ENCODE assay signal across 13 mouse cellular contexts in the genomic region with DNA sequence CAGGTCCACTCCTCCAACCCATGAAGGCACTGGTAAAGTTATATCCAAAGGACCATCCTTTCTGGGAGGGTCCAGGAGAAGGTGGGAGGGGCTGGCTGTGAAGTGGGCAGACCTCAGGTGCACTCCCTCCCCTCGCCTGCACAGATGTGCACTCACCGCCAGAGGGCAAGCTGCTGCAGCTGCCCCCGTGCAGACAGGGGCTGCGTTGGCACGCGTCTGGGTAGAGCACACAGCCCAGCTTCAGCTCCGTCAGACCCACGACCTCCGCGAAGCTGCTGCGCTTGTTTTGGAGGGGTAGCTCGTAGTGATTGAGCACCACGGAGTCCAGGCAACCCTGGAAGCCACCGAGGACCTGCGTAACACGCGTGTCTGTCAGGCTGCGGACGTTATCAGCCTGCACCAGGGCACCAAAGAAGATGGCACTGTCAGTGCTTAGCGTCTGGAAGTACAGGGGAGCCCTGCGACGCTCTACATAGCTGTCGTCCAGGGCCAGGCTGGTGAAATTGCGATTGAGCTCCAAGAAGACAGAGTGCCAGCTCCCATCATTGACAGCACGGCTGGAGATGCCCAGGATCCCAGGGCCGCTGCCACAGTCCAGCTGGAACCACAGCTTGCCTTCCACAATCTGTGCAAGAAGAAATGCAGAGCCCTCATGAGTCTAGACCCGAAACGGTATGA.
DNase-seq lines count a peak whose midpoint lies in the region; ATAC-seq and TF ChIP-seq lines count a peak whose summit lies in the region.
"Had no signal": no experiment of that assay in that cellular context is flagged by ENCODE, and none has a peak within 500 bp of the region (broad histone marks: within the 10 kb centered on the region; RNA-seq: fewer than 3 reads in every experiment).

No protein-coding gene starts in this region.

- no peaks in the 10 kb centered on the region for H3K27me3 ChIP-seq in forebrain, embryonic 11.5 days (ENCODE audit: control insufficient read depth, insufficient read depth, low read length)
- no peaks in the 10 kb centered on the region for H3K27me3 ChIP-seq in forebrain, embryonic 15.5 days
- H3K27me3 ChIP-seq: embryonic facial prominence, embryonic 15.5 days had no signal

- no peak for ATAC-seq in forebrain, embryonic 11.5 days (replicated peaks; ENCODE audit: low FRiP score)
- ATAC-seq in forebrain, embryonic 15.5 days (replicated peaks): no peak

- H3K4me1 ChIP-seq in forebrain, embryonic 11.5 days (replicated peaks; ENCODE audit: control insufficient read depth, insufficient read depth, low read length): no peaks in the 10 kb centered on the region
- no peaks in the 10 kb centered on the region for H3K4me1 ChIP-seq in forebrain, embryonic 15.5 days
- H3K4me1 ChIP-seq: embryonic facial prominence, embryonic 15.5 days; midbrain, embryonic 12.5 days had no signal

- H3K4me3 ChIP-seq in forebrain, embryonic 11.5 days (ENCODE audit: low read depth, low read length): no peak overlapping the region
- no peak overlapping the region for H3K4me3 ChIP-seq in forebrain, embryonic 15.5 days
- no peak overlapping the region for H3K4me3 ChIP-seq in left cerebral cortex, adult 2 months
- H3K4me3 ChIP-seq: embryonic facial prominence, embryonic 15.5 days; midbrain, embryonic 12.5 days had no signal

- no peaks in the 10 kb centered on the region for H3K9me3 ChIP-seq in forebrain, embryonic 11.5 days (ENCODE audit: control insufficient read depth, low read length)
- H3K9me3 ChIP-seq in forebrain, embryonic 15.5 days: no peaks in the 10 kb centered on the region
- H3K9me3 ChIP-seq: embryonic facial prominence, embryonic 15.5 days; midbrain, embryonic 12.5 days had no signal

- peak; percentile 14; the same call in 1 of the 2 replicates for TF ChIP-seq CTCF in left cerebral cortex, adult 2 months (IDR thresholded peaks at IDR 0.05)

- H3K36me3 ChIP-seq in forebrain, embryonic 11.5 days (ENCODE audit: control insufficient read depth, insufficient read depth, low read length): no peaks in the 10 kb centered on the region
- H3K36me3 ChIP-seq in forebrain, embryonic 15.5 days: no peaks in the 10 kb centered on the region
- H3K36me3 ChIP-seq: embryonic facial prominence, embryonic 15.5 days had no signal

- 78% methylated on average over 28 of the region's 28 CpGs for WGBS in forebrain, embryonic 11.5 days
- 76% methylated on average over 28 of the region's 28 CpGs for WGBS in forebrain, embryonic 15.5 days

- intact Hi-C loops in left cerebral cortex, adult 2 months (cut with DNase I): loop anchor here (5.0 kb wide), 1 partner anchor 564 kb away; a partner anchor contains a TSS

- H3K4me2 ChIP-seq in forebrain, embryonic 11.5 days (ENCODE audit: low read depth, low read length, severe bottlenecking): no peak overlapping the region
- no peak overlapping the region for H3K4me2 ChIP-seq in forebrain, embryonic 15.5 days (replicated peaks)
- H3K4me2 ChIP-seq: embryonic facial prominence, embryonic 15.5 days; midbrain, embryonic 12.5 days had no signal

- peak; percentile 50 for DNase-seq in forebrain, embryonic 11.5 days (ENCODE audit: low spot score)
- DNase-seq in left cerebral cortex, adult 2 months (ENCODE audit: extremely low spot score in 1 of 2, low spot score in 2 of 2): no peak
- DNase-seq in left cerebral cortex, adult 18-20 months (ENCODE audit: low spot score in 2 of 2): no peak
- peak; percentile 30 for DNase-seq in thymus, postnatal 4 days
- DNase-seq in thymus, postnatal 25 days: no peak
- no peak for DNase-seq in ovary, adult 18-20 months (ENCODE audit: low spot score)
- no peak for DNase-seq in kidney, adult 11 months
- DNase-seq: cerebellum, adult 8-10 months; heart, postnatal 4 days; kidney, postnatal 25 days had no signal

- no peak overlapping the region for H3K27ac ChIP-seq in forebrain, embryonic 11.5 days (ENCODE audit: low read depth, low read length)
- H3K27ac ChIP-seq in forebrain, embryonic 15.5 days (replicated peaks): no peak overlapping the region
- H3K27ac ChIP-seq in left cerebral cortex, adult 2 months: no peak overlapping the region
- H3K27ac ChIP-seq: embryonic facial prominence, embryonic 15.5 days; midbrain, embryonic 12.5 days had no signal

- no peak overlapping the region for H3K9ac ChIP-seq in forebrain, embryonic 11.5 days (ENCODE audit: low read length)
- H3K9ac ChIP-seq in forebrain, embryonic 15.5 days (replicated peaks): no peak overlapping the region
- H3K9ac ChIP-seq: embryonic facial prominence, embryonic 15.5 days; midbrain, embryonic 12.5 days had no signal

Comparison
In these comparisons a context has a peak if more than half of its experiments do, and no peak if none do; other contexts are left out.
1. DNase-seq: peak in forebrain, embryonic 11.5 days (single experiment) and thymus, postnatal 4 days (single experiment); none in left cerebral cortex, adult 2 months (0 of 2), left cerebral cortex, adult 18-20 months (0 of 2), thymus, postnatal 25 days (single experiment), ovary, adult 18-20 months (single experiment) and kidney, adult 11 months (single experiment).